Comparison of ENCODE assay signal across 9 mouse cellular contexts in genomic region chr9:65142399-65142798, GRCm38 (mm10). TPM values are rescaled to one million over a fixed set of nuclear protein-coding genes. Genes with fewer than 3 reads are reported as not detected.
DNase-seq lines count a peak whose midpoint lies in the region; ATAC-seq and TF ChIP-seq lines count a peak whose summit lies in the region.
"Had no signal": no experiment of that assay in that cellular context is flagged by ENCODE, and none has a peak within 500 bp of the region (broad histone marks: within the 10 kb centered on the region; RNA-seq: fewer than 3 reads in every experiment).

No protein-coding gene starts in this region.

- ATAC-seq in kidney, embryonic 14.5 days (ENCODE audit: low FRiP score, low TSS enrichment), result no peak
- 0 out of 2 replicates have a peak, but pooled peaks have one; percentile 10 for ATAC-seq in hindbrain, embryonic 16.5 days
- no peak for ATAC-seq in midbrain, postnatal 0 days (ENCODE audit: low FRiP score)

- H3K27me3 ChIP-seq in kidney, embryonic 14.5 days (ENCODE audit: control insufficient read depth, insufficient read depth, low read length), result peaks cover 4% of the 10 kb centered on the region; the same call in 1 of the 2 replicates
- H3K27me3 ChIP-seq in hindbrain, embryonic 16.5 days (replicated peaks; ENCODE audit: control insufficient read depth, insufficient read depth, low read length), result no peaks in the 10 kb centered on the region
- no peaks in the 10 kb centered on the region for H3K27me3 ChIP-seq in midbrain, postnatal 0 days (ENCODE audit: insufficient read depth, low read length)

- H3K9ac ChIP-seq in kidney, embryonic 14.5 days (ENCODE audit: low read depth, low read length), result peak overlapping the region; percentile 88; the same call in 1 of the 2 replicates
- peak overlapping the region; percentile 95 for H3K9ac ChIP-seq in hindbrain, embryonic 16.5 days (ENCODE audit: low read depth, low read length)
- peak overlapping the region; percentile 92 for H3K9ac ChIP-seq in midbrain, postnatal 0 days (replicated peaks; ENCODE audit: low read length, poor library complexity, severe bottlenecking)

- DNase-seq in kidney, postnatal 36 days, result no peak
- DNase-seq in embryo, embryonic 9.5 days (ENCODE audit: extremely low spot score), result peak; percentile 67
- DNase-seq in midbrain, postnatal 0 days (ENCODE audit: low spot score), result no peak
- DNase-seq in layer of hippocampus, adult 9-10 months (ENCODE audit: low spot score), result no peak
- DNase-seq in thymus, postnatal 14 days, result no peak
- no peak for DNase-seq in adipocyte (ENCODE audit: low spot score)

- TF ChIP-seq CTCF in midbrain, postnatal 0 days (IDR thresholded peaks at IDR 0.05), result no peak

- peak overlapping the region; percentile 77 for H3K4me3 ChIP-seq in kidney, embryonic 14.5 days (ENCODE audit: low read length)
- H3K4me3 ChIP-seq in hindbrain, embryonic 16.5 days (ENCODE audit: low read length), result peak overlapping the region; percentile 96
- H3K4me3 ChIP-seq in midbrain, postnatal 0 days (ENCODE audit: low read depth, low read length), result peak overlapping the region; percentile 90

- H3K4me1 ChIP-seq in kidney, embryonic 14.5 days (ENCODE audit: control insufficient read depth, insufficient read depth, low read length), result peaks cover 18% of the 10 kb centered on the region; the same call in 1 of the 2 replicates
- H3K4me1 ChIP-seq in hindbrain, embryonic 16.5 days (ENCODE audit: control insufficient read depth, insufficient read depth, low read depth, low read length), result peaks cover 16% of the 10 kb centered on the region
- 0 out of 2 replicates have a peak, but pooled peaks cover 4% of the 10 kb centered on the region for H3K4me1 ChIP-seq in midbrain, postnatal 0 days (ENCODE audit: insufficient read depth, low read length)

- WGBS in kidney, embryonic 14.5 days, result under 1% methylated on average over 8 of the region's 8 CpGs
- WGBS in hindbrain, embryonic 16.5 days, result 0% methylated on average over 8 of the region's 8 CpGs
- 0% methylated on average over 8 of the region's 8 CpGs for WGBS in midbrain, postnatal 0 days

- H3K27ac ChIP-seq in kidney, embryonic 14.5 days (ENCODE audit: low read depth, low read length), result peak overlapping the region; percentile 82; the same call in 1 of the 2 replicates
- peak overlapping the region; percentile 91; the same call in 1 of the 2 replicates for H3K27ac ChIP-seq in hindbrain, embryonic 16.5 days (ENCODE audit: low read depth, low read length)
- H3K27ac ChIP-seq in midbrain, postnatal 0 days (ENCODE audit: low read depth, low read length), result no peak overlapping the region

- H3K36me3 ChIP-seq in kidney, embryonic 14.5 days (ENCODE audit: control insufficient read depth, insufficient read depth, low read length), result 0 out of 2 replicates have a peak, but pooled peaks cover 4% of the 10 kb centered on the region
- no peaks in the 10 kb centered on the region for H3K36me3 ChIP-seq in hindbrain, embryonic 16.5 days (ENCODE audit: control insufficient read depth, insufficient read depth, low read length)
- peaks cover 3% of the 10 kb centered on the region; the same call in 1 of the 2 replicates for H3K36me3 ChIP-seq in midbrain, postnatal 0 days (ENCODE audit: insufficient read depth, low read length)
- H3K36me3 ChIP-seq: G1E had no signal

- H3K9me3 ChIP-seq in kidney, embryonic 14.5 days (ENCODE audit: control insufficient read depth, low read length), result no peaks in the 10 kb centered on the region
- H3K9me3 ChIP-seq in hindbrain, embryonic 16.5 days (ENCODE audit: control insufficient read depth, low read length), result no peaks in the 10 kb centered on the region
- no peaks in the 10 kb centered on the region for H3K9me3 ChIP-seq in midbrain, postnatal 0 days (ENCODE audit: low read length)

- peak overlapping the region; percentile 96 for H3K4me2 ChIP-seq in kidney, embryonic 14.5 days (replicated peaks; ENCODE audit: low read depth, low read length)
- H3K4me2 ChIP-seq in hindbrain, embryonic 16.5 days (ENCODE audit: low read length), result peak overlapping the region; percentile 94
- peak overlapping the region; percentile 97 for H3K4me2 ChIP-seq in midbrain, postnatal 0 days (ENCODE audit: low read depth, low read length, poor library complexity, severe bottlenecking)

RNA-seq across cellular contexts. Expression of gene Igdcc3, which starts 1.4 kb away (rescaled TPM):
- polyA plus RNA-seq in kidney, embryonic 14.5 days (2014; fragmentation: Nextera tagmentation; extraction: Ambion mirVana), result 4.5 and 6.1 TPM in 2 replicates
- polyA plus RNA-seq in hindbrain, embryonic 16.5 days (2015; fragmentation: Nextera tagmentation; extraction: Ambion mirVana), result 4.4 and 9.0 TPM in 2 replicates
- 5.3 and 7.7 TPM in 2 replicates for total RNA-seq in midbrain, postnatal 0 days (2014; rRNA removed)
- 6.4 and 6.6 TPM in 2 replicates for polyA plus RNA-seq in midbrain, postnatal 0 days (2015; fragmentation: Nextera tagmentation; extraction: Ambion mirVana)
- polyA plus RNA-seq: G1E had no signal

RNA-seq across cellular contexts. Expression of gene Igdcc4, which starts 41.1 kb away (rescaled TPM):
- 12.7 and 16.4 TPM in 2 replicates for polyA plus RNA-seq in kidney, embryonic 14.5 days (2014; fragmentation: Nextera tagmentation; extraction: Ambion mirVana)
- polyA plus RNA-seq in hindbrain, embryonic 16.5 days (2015; fragmentation: Nextera tagmentation; extraction: Ambion mirVana), result 12.8 and 17.7 TPM in 2 replicates
- total RNA-seq in midbrain, postnatal 0 days (2014; rRNA removed), result 46.6 and 52.9 TPM in 2 replicates
- polyA plus RNA-seq in midbrain, postnatal 0 days (2015; fragmentation: Nextera tagmentation; extraction: Ambion mirVana), result 11.1 and 11.9 TPM in 2 replicates
- polyA plus RNA-seq: G1E had no signal

RNA-seq across cellular contexts. Expression of gene Parp16, which starts 52.8 kb away (rescaled TPM):
- 4.7 and 7.9 TPM in 2 replicates for polyA plus RNA-seq in kidney, embryonic 14.5 days (2014; fragmentation: Nextera tagmentation; extraction: Ambion mirVana)
- polyA plus RNA-seq in hindbrain, embryonic 16.5 days (2015; fragmentation: Nextera tagmentation; extraction: Ambion mirVana), result 7.7 and 8.3 TPM in 2 replicates
- total RNA-seq in midbrain, postnatal 0 days (2014; rRNA removed), result 7.5 and 8.0 TPM in 2 replicates
- polyA plus RNA-seq in midbrain, postnatal 0 days (2015; fragmentation: Nextera tagmentation; extraction: Ambion mirVana), result 7.0 and 7.7 TPM in 2 replicates
